Mouse (Mus musculus): Measurements from ENCODE around the gene Adh5. TPM values are rescaled to one million over a fixed set of nuclear protein-coding genes. Genes with fewer than 3 reads are reported as not detected.

The Adh5 gene
- 384 TPM in 2 replicates for total RNA-seq (2012; rRNA removed)
- 468 and 489 TPM in 2 replicates for total RNA-seq (2014; rRNA removed)
- polyA plus RNA-seq (2012; ENCODE audit: insufficient read length, low read depth), result 487 and 508 TPM in 2 replicates

DNA sequence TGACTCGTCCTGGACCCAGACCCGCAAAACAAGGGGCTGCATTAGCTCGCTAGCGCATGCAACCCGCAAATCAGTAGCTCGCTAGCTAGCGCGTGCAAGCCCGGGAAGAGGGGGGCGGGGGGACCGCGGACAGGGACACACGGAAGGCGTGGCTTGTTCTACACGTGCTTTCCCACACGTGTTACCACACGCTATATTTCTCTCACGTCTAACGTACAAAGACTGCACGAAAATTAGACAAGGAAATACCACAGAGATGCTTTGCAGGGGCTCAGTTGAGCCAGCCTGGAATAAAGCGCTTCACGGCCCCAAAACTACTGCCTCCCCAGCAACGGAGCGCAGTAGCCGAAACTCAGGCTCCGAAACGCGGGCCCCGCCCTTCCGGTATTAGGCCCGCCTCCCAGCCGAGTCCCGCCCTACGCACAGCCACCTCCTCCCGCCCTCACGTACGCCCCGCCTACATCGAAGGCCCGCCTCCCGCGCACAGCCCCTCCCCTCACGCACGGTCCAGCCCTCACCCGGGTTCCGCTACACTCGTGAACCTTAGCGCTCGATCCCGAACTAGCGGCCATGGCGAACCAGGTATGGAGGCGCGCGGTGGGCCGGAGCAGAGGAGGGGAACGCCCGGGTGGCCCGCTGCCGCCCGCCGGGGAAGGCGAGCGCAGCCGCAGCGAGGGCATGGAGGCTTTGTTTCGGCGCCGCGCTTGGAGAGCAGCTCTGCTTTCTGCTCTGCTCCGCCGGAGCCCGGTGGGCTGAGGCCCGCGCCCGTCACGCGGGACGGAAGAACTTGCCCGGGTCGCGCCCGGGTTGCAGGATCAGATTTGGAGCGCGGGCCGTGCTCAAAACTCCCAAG is at the start of gene Adh5:
Gene Adh5 (plus strand): TSS at position 482 of the 853 bp plus-strand sequence.
- in situ Hi-C loops (cut with MboI; ENCODE audit: low pct_ligation_motif_present, low pct_unique_long_range_greater_than_20kb, low sequenced_read_pairs) (loop anchor here (25.0 kb wide), 2 partner anchors 481 to 656 kb away; no protein-coding TSS in a partner anchor), dilution Hi-C loops (cut with MboI; ENCODE audit: extremely low pct_ligation_motif_present, extremely low pct_unique_long_range_greater_than_20kb, low sequenced_read_pairs) (no loop called here)
- Histone ChIP-seq H3K4me3 (replicated peaks in 1 of 3; ENCODE audit: low read depth in 2 of 3, low read length in 2 of 3, poor library complexity in 1 of 3) (peak within 1 kb of the TSS; percentile 77 to 92 (median 85)), H3K27ac (ENCODE audit: insufficient read depth, low read depth) (peak within 1 kb of the TSS; percentile 53; the same call in 1 of the 2 replicates), H3K9ac (ENCODE audit: insufficient read depth, low read depth) (peak within 1 kb of the TSS; percentile 91), H3K27me3 (replicated peaks) (no peaks in the 10 kb centered on the region), H3K36me3 (replicated peaks in 1 of 2; ENCODE audit: control insufficient read depth in 1 of 2, insufficient read depth in 1 of 2, low read length in 1 of 2) (peaks cover 28 to 37% of the 10 kb centered on the region in 2 experiments), H3K9me3 (replicated peaks; ENCODE audit: low read length) (no peaks in the 10 kb centered on the region), H3K4me1 (ENCODE audit: control insufficient read depth in 1 of 2, insufficient read depth in 2 of 2) (peaks cover 7 to 24% of the 10 kb centered on the region in 2 experiments; a peak in 3 of 4 replicates), H3K4me2 (ENCODE audit: insufficient read depth, low read depth, poor library complexity, severe bottlenecking) (peak within 1 kb of the TSS; percentile 97), H3K79me2 (replicated peaks; ENCODE audit: control insufficient read depth, extremely low read depth, insufficient read depth, poor library complexity, severe bottlenecking) (peaks cover 22% of the 10 kb centered on the region)
- peak; percentile 97 for DNase-seq (ENCODE audit: extremely low read depth)
- no peak for TF ChIP-seq SMC3 (IDR thresholded peaks at IDR 0.05; ENCODE audit: low read depth, low read length)
- peak in 1 of 2 experiments; percentile 17; a peak in 1 of 4 replicates for TF ChIP-seq CTCF (conservative IDR thresholded peaks at IDR 0.05 in 1 of 2, IDR thresholded peaks at IDR 0.05 in 1 of 2; ENCODE audit: low read depth in 2 of 2, low read length in 2 of 2)
- TF ChIP-seq ZNF384 (IDR thresholded peaks at IDR 0.05; ENCODE audit: low read depth, low read length), result no peak; the same call in 1 of the 2 replicates
- TF ChIP-seq ETS1 (conservative IDR thresholded peaks at IDR 0.05; ENCODE audit: low read depth, low read length), result peak; percentile 69
- peak; percentile 85 for TF ChIP-seq ZMIZ1 (IDR thresholded peaks at IDR 0.05; ENCODE audit: low read depth, low read length)
- TF ChIP-seq USF2 (conservative IDR thresholded peaks at IDR 0.05; ENCODE audit: low read depth, low read length), result no peak; the same call in 1 of the 2 replicates
- TF ChIP-seq CHD1 (IDR thresholded peaks at IDR 0.05; ENCODE audit: low read depth, low read length), result peak; percentile 85; the same call in 1 of the 2 replicates
- no peak for TF ChIP-seq ZC3H11A (IDR thresholded peaks at IDR 0.05; ENCODE audit: low read depth, low read length)
- TF ChIP-seq RAD21 (IDR thresholded peaks at IDR 0.05; ENCODE audit: low read depth, low read length), result no peak
- 0 out of 2 replicates have a peak, but pooled peaks have one; percentile 14 for TF ChIP-seq EP300 (IDR thresholded peaks at IDR 0.05; ENCODE audit: low read length)
- peak; percentile 69 for TF ChIP-seq NRF1 (IDR thresholded peaks at IDR 0.05; ENCODE audit: low read depth, low read length)
- peak; percentile 100 for TF ChIP-seq SIN3A (IDR thresholded peaks at IDR 0.05; ENCODE audit: low read length)
- no peak for TF ChIP-seq JUND (conservative IDR thresholded peaks at IDR 0.05; ENCODE audit: low read depth, low read length)
- TF ChIP-seq POLR2A (IDR thresholded peaks at IDR 0.05; ENCODE audit: low read depth, low read length), result peak; percentile 99
- peak; percentile 100 for TF ChIP-seq MYC (IDR thresholded peaks at IDR 0.05; ENCODE audit: low read depth, low read length)
- peak; percentile 11; the same call in 1 of the 2 replicates for TF ChIP-seq E2F4 (IDR thresholded peaks at IDR 0.05; ENCODE audit: insufficient replicate concordance, low read depth, low read length)
- TF ChIP-seq BHLHE40 (IDR thresholded peaks at IDR 0.05; ENCODE audit: low read depth, low read length), result peak; percentile 99
- peak; percentile 90 for TF ChIP-seq ELF1 (IDR thresholded peaks at IDR 0.05; ENCODE audit: low read depth, low read length)
- TF ChIP-seq TCF12 (IDR thresholded peaks at IDR 0.05; ENCODE audit: low read depth, low read length), result peak; percentile 71
- TF ChIP-seq MAZ (IDR thresholded peaks at IDR 0.05; ENCODE audit: low read depth, low read length), result peak; percentile 88
- TF ChIP-seq HCFC1 (IDR thresholded peaks at IDR 0.05; ENCODE audit: low read depth, low read length), result peak; percentile 66
- TF ChIP-seq UBTF (IDR thresholded peaks at IDR 0.05; ENCODE audit: low read depth, low read length), result peak; percentile 81; the same call in 1 of the 2 replicates
- peak; percentile 54; the same call in 1 of the 2 replicates for TF ChIP-seq KAT2A (IDR thresholded peaks at IDR 0.05; ENCODE audit: insufficient replicate concordance, low read length)
- TF ChIP-seq POLR2AphosphoS2 (IDR thresholded peaks at IDR 0.05; ENCODE audit: low read depth, low read length), result peak; percentile 97
- TF ChIP-seq NELFE (IDR thresholded peaks at IDR 0.05; ENCODE audit: low read depth, low read length), result peak; percentile 99
- TF ChIP-seq CHD2 (IDR thresholded peaks at IDR 0.05; ENCODE audit: low read length), result peak; percentile 71; the same call in 1 of the 2 replicates
- no peak for TF ChIP-seq RCOR1 (conservative IDR thresholded peaks at IDR 0.05; ENCODE audit: low read depth, low read length)
- TF ChIP-seq JUN (IDR thresholded peaks at IDR 0.05; ENCODE audit: insufficient read depth, low read depth, low read length), result peak; percentile 34; the same call in 1 of the 2 replicates
- TF ChIP-seq PAX5 (IDR thresholded peaks at IDR 0.05; ENCODE audit: low read length), result no peak
- no peak; the same call in 1 of the 2 replicates for TF ChIP-seq ZKSCAN1 (IDR thresholded peaks at IDR 0.05; ENCODE audit: borderline replicate concordance, low read depth, low read length)
- TF ChIP-seq MAFK (IDR thresholded peaks at IDR 0.05; ENCODE audit: insufficient replicate concordance, low read length), result no peak
- peak; percentile 100 for TF ChIP-seq MXI1 (IDR thresholded peaks at IDR 0.05; ENCODE audit: low read depth, low read length)
- peak; percentile 67; the same call in 1 of the 2 replicates for TF ChIP-seq IRF4 (IDR thresholded peaks at IDR 0.05; ENCODE audit: low read depth, low read length)
- TF ChIP-seq MAX (IDR thresholded peaks at IDR 0.05; ENCODE audit: low read length), result peak; percentile 100
- TF ChIP-seq TBP (conservative IDR thresholded peaks at IDR 0.05; ENCODE audit: low read depth, low read length), result peak; percentile 88
- no peak for TF ChIP-seq GABPA (IDR thresholded peaks at IDR 0.05; ENCODE audit: insufficient replicate concordance, low read depth, low read length)
- TF ChIP-seq MEF2A (IDR thresholded peaks at IDR 0.05; ENCODE audit: borderline replicate concordance, low read depth, low read length), result peak; percentile 30
